Mouse (Mus musculus): ENCODE measurements around the gene Ptpro. TPM values are rescaled to one million over a fixed set of nuclear protein-coding genes. Genes with fewer than 3 reads are reported as not detected.

The Ptpro gene
- total RNA-seq (2021), result under 1 TPM; 0.64 to 0.92 TPM
- long read RNA-seq, experiment 1, partial matches to known transcripts, result 0 of 1 reads
- long read RNA-seq, experiment 1, other reads (novel, unspliced or antisense), result 1 of 1 reads
- long read RNA-seq, experiment 2, partial matches to known transcripts, result 0 of 1 reads
- long read RNA-seq, experiment 2, other reads (novel, unspliced or antisense), result 1 of 1 reads

DNA sequence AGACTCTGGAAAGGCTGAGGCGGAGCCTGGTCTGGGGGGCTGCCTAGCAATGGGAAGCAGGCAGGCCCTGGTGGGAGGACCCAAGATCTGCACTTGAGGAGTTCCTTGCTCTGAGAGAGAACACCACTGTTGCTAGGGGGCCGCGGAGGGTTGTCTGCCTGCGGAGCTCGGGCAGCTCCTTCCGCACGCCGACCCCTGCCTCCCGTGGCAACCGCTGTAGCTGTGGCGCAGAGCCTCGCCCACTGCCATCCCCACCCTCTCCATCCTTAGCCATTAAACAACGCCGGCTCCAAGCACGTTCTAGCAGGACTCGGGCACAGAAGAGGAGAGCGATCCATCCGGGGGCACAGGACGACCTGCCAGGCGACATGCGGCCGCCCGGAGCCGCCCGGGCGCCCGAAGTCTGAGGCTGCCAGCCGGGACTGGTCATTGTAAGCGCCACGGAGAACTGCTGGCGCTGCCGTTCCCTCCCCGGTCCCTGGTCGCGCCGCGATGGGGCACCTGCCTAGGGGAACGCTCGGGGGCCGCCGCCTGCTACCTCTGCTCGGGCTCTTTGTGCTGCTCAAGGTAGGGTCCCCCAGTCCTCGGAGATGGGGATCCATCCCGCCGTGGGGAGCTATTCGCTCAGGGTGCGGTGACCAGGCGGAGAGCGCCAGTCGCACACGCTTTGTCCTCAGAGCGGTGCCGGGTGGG lies at the start of gene Ptpro:
Gene Ptpro (plus strand): TSS at position 126 of the 693 bp plus-strand sequence.
- DNase-seq, result no peak

GRCm38 (mm10) chr6:137202661-137203060 lies 49.5 kb upstream of the Ptpro start:
- no peak for DNase-seq

- no peak for DNase-seq
Measured at GRCm38 (mm10) chr6:137205662-137206400, 46.3 kb upstream of the Ptpro start.

GRCm38 (mm10) chr6:137207126-137207525 lies 45.0 kb upstream of the Ptpro start:
- no peak for DNase-seq

DNA sequence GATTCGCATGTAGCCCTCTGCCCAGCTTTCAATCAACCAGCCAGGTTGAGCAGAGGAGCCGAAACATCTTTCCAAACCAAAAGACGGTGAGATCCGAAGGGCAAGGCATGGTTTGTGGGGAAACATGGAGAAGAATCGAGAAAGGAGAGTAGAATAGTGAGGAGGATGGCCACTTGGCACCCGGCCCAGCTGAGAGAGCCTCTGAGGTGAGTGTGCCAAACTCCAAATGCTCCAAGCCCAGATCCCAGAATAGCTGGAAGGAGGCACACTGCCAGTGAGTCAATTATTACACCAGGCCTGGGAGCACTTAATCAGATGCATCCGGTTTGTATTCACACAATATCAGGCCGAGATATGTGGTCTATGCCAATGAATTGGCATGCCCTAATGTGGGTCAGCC lies 42.1 kb upstream of the Ptpro start:
- DNase-seq, result peak; percentile 14

- DNase-seq, result no peak
Measured at GRCm38 (mm10) chr6:137210991-137211390, 41.1 kb upstream of the Ptpro start.

GRCm38 (mm10) chr6:137211441-137211840 lies 40.7 kb upstream of the Ptpro start:
- no peak for DNase-seq

DNA sequence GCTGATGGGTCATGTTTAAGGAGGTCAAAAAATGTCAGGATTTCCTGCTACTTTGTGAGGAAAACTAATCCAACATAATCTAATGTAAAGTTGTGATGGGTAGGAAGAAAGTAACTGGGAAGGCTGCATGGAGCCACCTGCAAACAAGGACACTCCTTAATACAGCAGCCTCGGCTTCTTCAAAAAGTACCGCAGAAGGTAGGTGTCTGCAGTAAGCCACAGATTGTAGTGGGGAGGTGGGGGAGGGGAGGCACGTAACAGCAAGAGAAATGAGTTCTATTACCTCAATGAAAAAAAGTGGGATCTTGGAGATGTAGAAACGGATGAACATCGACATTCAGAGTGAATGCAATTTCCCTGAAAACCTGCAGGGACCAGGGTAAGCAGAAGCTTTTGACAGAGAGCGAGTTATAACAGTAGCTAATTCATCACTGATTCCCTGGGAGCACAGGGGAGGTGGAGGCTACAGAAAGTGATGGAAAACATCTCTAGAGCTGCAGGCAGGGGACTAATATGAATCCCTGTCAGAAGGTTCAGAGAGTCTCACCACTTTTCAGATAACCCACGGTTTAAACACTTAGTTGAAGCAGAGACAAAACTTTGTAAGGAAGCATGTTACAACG lies 34.2 kb upstream of the Ptpro start:
- no peak for DNase-seq

- no peak for DNase-seq
Measured at GRCm38 (mm10) chr6:137252887-137253242, 746 bp downstream of the Ptpro start.

DNA sequence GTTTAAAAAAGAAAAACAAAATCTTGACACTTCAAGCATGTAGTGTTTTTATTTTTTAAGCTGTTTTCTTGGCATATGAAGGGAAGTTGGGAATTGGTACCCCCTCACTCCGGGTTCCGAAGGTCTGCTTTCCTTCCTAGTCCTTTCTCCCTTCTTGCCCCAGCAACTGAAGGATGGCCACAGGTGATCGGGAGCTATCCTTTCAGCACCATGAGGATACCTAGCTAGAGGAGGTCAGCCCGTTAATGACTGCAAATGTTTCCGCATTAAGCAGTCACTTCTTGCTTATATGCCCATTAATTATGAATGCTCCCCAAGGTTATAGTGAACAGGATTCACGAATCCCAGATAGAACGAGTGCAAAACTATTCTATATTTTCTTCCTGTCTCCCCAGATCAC lies 1.3 kb downstream of the Ptpro start:
- no peak for DNase-seq

DNA sequence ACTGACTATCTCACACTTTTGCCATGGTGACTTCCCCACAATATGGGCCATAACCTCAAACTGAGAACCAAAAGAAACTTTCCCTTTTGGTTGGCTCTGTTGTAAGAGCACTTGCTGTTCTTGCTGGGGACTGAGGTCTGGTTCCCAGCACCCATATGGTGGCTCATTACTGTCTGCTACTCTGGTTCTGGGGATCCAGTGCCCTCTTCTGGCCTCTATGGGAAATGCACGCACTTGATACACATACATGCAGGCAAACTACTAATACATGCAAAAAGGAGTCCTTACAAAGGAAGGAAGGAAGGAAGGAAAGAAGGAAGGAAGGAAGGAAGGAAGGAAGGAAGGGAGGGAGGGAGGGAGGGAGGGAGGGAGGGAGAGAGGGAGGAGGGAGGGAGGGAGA lies 8.9 kb downstream of the Ptpro start:
- no peak for DNase-seq

GRCm38 (mm10) chr6:137262087-137262486 lies 10.0 kb downstream of the Ptpro start:
- no peak for DNase-seq

GRCm38 (mm10) chr6:137268019-137268418 lies 15.9 kb downstream of the Ptpro start:
- DNase-seq, result no peak

GRCm38 (mm10) chr6:137268592-137268991 lies 16.5 kb downstream of the Ptpro start:
- DNase-seq, result no peak

DNA sequence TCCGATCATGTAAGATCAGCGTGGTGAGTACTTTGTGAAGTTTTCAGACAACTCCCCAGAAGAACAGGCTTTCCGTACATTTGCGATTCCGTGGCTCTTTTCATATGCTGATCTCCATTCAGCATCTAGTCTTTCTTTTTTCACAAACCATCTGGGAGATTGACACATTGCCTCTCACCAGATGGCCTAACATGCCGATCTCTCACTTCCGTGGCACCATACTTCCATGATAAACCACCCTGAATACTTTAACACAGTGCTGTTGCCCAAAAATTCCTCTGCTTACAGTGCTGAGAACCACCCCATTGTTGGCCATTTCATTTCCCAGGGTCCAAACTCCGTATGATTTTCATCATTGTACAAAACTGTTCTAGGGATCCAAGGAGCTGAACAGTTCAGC lies 20.4 kb downstream of the Ptpro start:
- DNase-seq, result no peak

GRCm38 (mm10) chr6:137277587-137277994 lies 25.5 kb downstream of the Ptpro start:
- no peak for DNase-seq

- no peak for DNase-seq
Measured at GRCm38 (mm10) chr6:137279576-137279975, 27.5 kb downstream of the Ptpro start.

DNA sequence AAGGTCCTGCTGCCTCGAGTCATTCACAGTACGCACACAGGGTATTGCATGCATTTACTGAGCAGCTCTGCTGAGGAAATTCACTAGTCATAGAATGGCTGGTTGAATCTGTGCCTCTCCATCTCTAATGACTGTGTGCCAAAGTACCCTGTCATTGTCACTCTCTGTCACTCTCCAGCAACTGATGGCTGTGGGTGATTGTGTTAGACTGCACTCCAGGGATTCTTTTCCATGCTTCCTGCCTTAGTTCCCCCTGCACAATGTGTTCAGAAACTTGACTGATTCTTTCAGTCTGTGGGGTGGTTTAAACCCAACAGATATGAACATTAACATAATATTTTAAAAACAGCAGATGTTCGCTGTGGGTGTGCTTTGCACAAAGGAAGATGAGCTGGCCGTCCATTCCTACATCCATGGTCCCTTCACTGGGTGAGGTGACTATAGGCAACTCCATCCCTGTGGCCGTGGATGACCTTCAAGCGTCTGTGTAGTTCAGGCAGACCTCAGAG lies 29.5 kb downstream of the Ptpro start:
- no peak for DNase-seq

GRCm38 (mm10) chr6:137282050-137282449 lies 29.9 kb downstream of the Ptpro start:
- DNase-seq, result no peak

DNA sequence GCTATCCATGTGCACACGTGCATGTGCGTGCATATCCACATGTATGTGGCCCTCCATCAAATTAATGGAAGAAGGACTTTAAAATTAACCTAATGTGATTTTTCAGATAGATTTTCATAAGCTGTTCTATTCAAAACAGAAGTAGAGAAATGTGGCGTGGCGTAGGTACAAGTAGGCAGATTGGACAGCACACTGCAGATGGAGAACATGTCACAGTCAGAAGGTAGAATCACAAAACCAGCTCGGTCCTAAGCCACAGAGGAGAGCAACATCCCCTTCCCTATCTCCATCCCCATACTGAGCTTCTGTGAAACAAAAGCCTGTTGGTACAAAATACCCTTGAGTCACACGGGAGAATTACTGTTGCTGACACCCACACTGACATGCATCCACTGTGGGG lies 34.3 kb downstream of the Ptpro start:
- DNase-seq, result no peak

GRCm38 (mm10) chr6:137287788-137288187 lies 35.7 kb downstream of the Ptpro start:
- no peak for DNase-seq

GRCm38 (mm10) chr6:137288264-137288663 lies 36.1 kb downstream of the Ptpro start:
- no peak for DNase-seq

- DNase-seq, result no peak
Measured at GRCm38 (mm10) chr6:137292421-137292820, 40.3 kb downstream of the Ptpro start.

Data from gastrocnemius, postnatal 25 days (tissue).